Mouse (Mus musculus) liver, embryonic 14 days (tissue): Measurements from ENCODE around the gene Nos2. TPM values are rescaled to one million over a fixed set of nuclear protein-coding genes. Genes with fewer than 3 reads are reported as not detected.

Experiments
- polyA plus RNA-seq: library from polyadenylated mRNA; depleted of rRNA; stranded (reverse); fragments of >200 nt; gene quantifications from 2 replicates; pipeline ENCODE4 v1.2.3, GENCODE M21; 2012; rRNA removed

The Nos2 gene
- polyA plus RNA-seq = 0.03 and 0.05 TPM in 2 replicates

GRCm38 (mm10) chr11:78920411-78920939 is at the start of gene Nos2:
Gene Nos2, plus strand, starts transcription at chr11:78920787.

DNA sequence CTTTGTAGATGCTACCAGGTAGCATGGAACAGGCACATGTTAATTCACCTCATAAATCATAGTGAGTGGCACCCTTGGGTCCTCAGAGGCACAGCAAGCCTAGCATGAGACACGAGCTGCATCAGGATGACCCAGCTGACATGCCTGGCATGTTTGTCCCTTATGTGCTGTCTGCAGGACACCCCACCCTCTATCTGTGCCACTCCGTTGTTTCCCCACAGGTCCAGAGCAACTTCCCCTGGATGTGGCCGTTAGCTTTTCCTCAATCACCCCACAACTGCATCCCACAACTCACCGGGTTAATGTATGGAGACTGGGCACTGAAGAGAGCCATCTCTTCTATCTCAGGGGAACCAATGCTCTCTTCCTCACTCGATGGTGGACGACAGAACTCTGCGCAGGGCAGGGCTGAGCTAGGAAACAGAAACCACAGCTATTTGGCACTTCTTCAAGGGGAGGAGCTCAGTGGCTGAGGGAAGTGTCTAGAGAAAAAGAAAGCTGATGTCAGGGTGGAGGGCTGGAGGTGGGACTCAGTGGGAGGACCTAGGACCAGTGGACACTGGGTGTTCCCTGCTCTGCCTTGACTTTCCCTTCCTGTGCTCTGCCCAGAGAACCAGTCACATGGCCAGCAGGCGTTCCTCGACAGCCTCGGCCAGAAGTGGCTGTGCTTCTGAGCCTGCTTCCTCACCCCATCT is 64.0 kb downstream of the Nos2 start, which contains the start of gene Lgals9:
Lgals9 (minus strand) TSS at position 464 of the 695 bp plus-strand sequence.

Other genes starting within 250 kb of the Nos2 start
- gene Nlk, start 223.4 kb upstream of the Nos2 start, polyA plus RNA-seq = 4.7 and 5.2 TPM in 2 replicates
- gene Ccnq, start 169.1 kb upstream of the Nos2 start, polyA plus RNA-seq = 16.3 and 19.1 TPM in 2 replicates
- 10.5 and 11.1 TPM in 2 replicates for gene Lyrm9, start 94.2 kb upstream of the Nos2 start, polyA plus RNA-seq
- 64.0 and 77.7 TPM in 2 replicates for gene Lgals9, start 64.2 kb downstream of the Nos2 start, polyA plus RNA-seq
- 3.2 and 3.4 TPM in 2 replicates for gene Ksr1, start 225.6 kb downstream of the Nos2 start, polyA plus RNA-seq